Mouse (Mus musculus): ENCODE results near the gene Evi2a.

Gene Evi2a

GRCm38 (mm10) chr11:79530333-79530761 is at the start of gene Evi2a, which contains the start of gene Evi2:
Gene Evi2a (minus strand): TSS chr11:79530609.
Gene Evi2 (minus strand): TSS chr11:79530589.
- no peak for DNase-seq (ENCODE audit: low read depth, low spot score)

- DNase-seq (ENCODE audit: low read depth, low spot score) = no peak
These were observed 47.3 kb upstream of the Evi2a start for GRCm38 (mm10) chr11:79577741-79578140.

- DNase-seq (ENCODE audit: low read depth, low spot score) = no peak
These were observed 45.1 kb upstream of the Evi2a start for GRCm38 (mm10) chr11:79575383-79576073.

GRCm38 (mm10) chr11:79573836-79574235 is 43.4 kb upstream of the Evi2a start:
- DNase-seq (ENCODE audit: low read depth, low spot score) = no peak

- no peak for DNase-seq (ENCODE audit: low read depth, low spot score)
These were observed 39.9 kb upstream of the Evi2a start for GRCm38 (mm10) chr11:79570319-79570718.

- DNase-seq (ENCODE audit: low read depth, low spot score) = no peak
These were observed 37.9 kb upstream of the Evi2a start for GRCm38 (mm10) chr11:79568197-79568911.

- no peak for DNase-seq (ENCODE audit: low read depth, low spot score)
These were observed 36.5 kb upstream of the Evi2a start for GRCm38 (mm10) chr11:79566947-79567346.

- no peak for DNase-seq (ENCODE audit: low read depth, low spot score)
These were observed 33.1 kb upstream of the Evi2a start for GRCm38 (mm10) chr11:79563493-79563892.

GRCm38 (mm10) chr11:79560536-79560935 is 30.1 kb upstream of the Evi2a start:
- DNase-seq (ENCODE audit: low read depth, low spot score) = no peak

GRCm38 (mm10) chr11:79552622-79553021 is 22.2 kb upstream of the Evi2a start:
- no peak for DNase-seq (ENCODE audit: low read depth, low spot score)

- DNase-seq (ENCODE audit: low read depth, low spot score) = no peak
These were observed 5.9 kb upstream of the Evi2a start for GRCm38 (mm10) chr11:79536293-79536692.

GRCm38 (mm10) chr11:79535554-79535953 is 5.1 kb upstream of the Evi2a start:
- DNase-seq (ENCODE audit: low read depth, low spot score) = no peak

GRCm38 (mm10) chr11:79533950-79534690 is 3.7 kb upstream of the Evi2a start:
- DNase-seq (ENCODE audit: low read depth, low spot score) = no peak

GRCm38 (mm10) chr11:79533311-79533710 is 2.9 kb upstream of the Evi2a start:
- no peak for DNase-seq (ENCODE audit: low read depth, low spot score)

GRCm38 (mm10) chr11:79531485-79531884 is 1.1 kb upstream of the Evi2a start:
- no peak for DNase-seq (ENCODE audit: low read depth, low spot score)

GRCm38 (mm10) chr11:79530774-79531173 is 365 bp upstream of the Evi2a start:
- DNase-seq (ENCODE audit: low read depth, low spot score) = no peak

GRCm38 (mm10) chr11:79529736-79530135 is 673 bp downstream of the Evi2a start:
- no peak for DNase-seq (ENCODE audit: low read depth, low spot score)

- no peak for DNase-seq (ENCODE audit: low read depth, low spot score)
These were observed 1.2 kb downstream of the Evi2a start for GRCm38 (mm10) chr11:79529226-79529625.

- no peak for DNase-seq (ENCODE audit: low read depth, low spot score)
These were observed 1.8 kb downstream of the Evi2a start for GRCm38 (mm10) chr11:79528601-79529000.

- no peak for DNase-seq (ENCODE audit: low read depth, low spot score)
These were observed 2.5 kb downstream of the Evi2a start for GRCm38 (mm10) chr11:79527739-79528384.

- no peak for DNase-seq (ENCODE audit: low read depth, low spot score)
These were observed 3.2 kb downstream of the Evi2a start for GRCm38 (mm10) chr11:79527015-79527738.

Data from brain, embryonic 18.5 days (tissue).